Mouse (Mus musculus) activated CD4-positive, CD25-positive, alpha-beta regulatory T cell, adult 4 months (primary cell): ENCODE measurements around the gene Atxn1l. TPM values are rescaled to one million over a fixed set of nuclear protein-coding genes. Genes with fewer than 3 reads are reported as not detected.

Experiments used
- ATAC-seq: one replicate; pipeline ENCODE4 v1.8.0; 2017
- polyA plus RNA-seq, 2 experiments: library from polyadenylated mRNA; unstranded; fragments of 100-300 nt; shearing (Covaris generic); gene quantifications; one replicate each; pipeline ENCODE4 v1.2.1; 2017

Gene Atxn1l
- polyA plus RNA-seq, 2 experiments from 2014 or later = 2.2 to 2.8 TPM

DNA sequence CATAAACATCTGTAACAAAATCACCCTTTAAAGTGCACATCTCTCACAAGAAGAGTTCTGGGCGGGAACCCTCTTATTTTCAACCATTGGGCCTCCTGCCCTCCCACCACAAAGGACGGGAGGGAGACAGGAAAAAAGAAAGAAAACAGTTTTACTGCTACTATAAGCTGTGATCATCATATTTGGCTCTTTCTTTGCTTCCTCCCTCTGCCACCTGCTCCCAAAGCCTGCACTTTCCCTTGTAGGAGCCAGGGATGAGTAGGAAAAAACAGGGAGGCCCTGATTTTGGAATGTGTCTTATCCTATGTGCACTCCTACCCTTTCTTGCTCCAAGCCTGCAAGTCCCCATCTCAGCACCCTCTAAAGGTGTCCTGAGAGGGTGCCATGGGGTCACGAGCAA is 6.5 kb downstream of the Atxn1l start:
- ATAC-seq = no peak

DNA sequence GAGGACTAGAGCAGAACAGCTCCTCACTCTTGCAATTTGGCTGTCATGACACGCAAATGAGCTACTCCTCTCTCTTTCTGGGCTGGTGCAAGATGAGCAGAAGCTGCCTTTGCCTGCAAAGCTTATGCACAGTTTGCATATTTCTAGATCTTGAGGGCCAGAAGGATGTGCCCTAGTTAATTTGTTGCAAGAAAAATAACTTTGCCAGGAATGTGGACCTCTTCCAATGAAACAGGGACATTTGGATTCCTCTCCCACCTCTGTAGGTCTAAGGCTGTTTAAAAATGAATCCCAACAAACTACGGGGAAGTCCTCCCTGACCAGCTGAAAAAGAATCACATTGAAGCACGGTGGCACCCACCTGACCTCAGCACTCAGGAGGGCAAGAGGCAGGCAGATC is 12.4 kb downstream of the Atxn1l start:
- ATAC-seq = no peak

DNA sequence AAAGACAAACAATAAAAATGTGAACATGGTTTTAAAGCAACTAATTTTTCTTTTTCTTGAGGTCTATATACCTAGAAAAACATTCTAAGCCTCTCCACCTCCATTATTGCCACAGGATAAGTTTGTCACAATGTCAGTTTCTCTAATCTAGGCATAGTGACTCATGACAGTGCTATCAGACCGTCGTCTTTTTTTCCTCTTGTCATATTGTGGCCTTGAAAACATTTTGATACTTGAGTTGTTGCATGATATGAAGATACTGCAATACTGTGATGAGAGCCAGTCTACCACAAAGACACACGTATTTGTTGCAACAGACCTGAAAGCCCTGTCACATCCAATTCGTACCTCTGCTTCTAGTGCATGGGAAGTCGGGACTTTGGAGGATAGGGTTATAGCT is 22.6 kb downstream of the Atxn1l start:
- ATAC-seq = no peak

DNA sequence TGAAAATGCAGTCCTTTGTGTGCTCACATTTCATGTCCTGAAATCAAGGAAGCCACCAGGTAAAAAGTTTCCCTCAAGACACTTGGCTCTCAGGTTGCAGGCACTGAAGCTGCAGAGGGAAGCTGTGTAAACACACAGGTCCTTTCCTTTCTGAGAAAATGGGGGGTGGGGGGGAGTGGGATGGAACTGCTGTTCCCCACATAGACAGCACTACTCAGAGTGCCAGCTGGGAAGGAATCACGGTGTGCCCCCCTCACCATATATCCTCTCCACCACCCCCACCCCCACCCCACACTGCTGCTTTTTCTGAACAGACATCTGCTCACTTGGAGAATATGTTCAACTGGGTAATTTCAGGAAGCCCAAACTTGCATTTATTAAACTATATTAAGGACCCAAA is 25.0 kb downstream of the Atxn1l start:
- no peak for ATAC-seq

DNA sequence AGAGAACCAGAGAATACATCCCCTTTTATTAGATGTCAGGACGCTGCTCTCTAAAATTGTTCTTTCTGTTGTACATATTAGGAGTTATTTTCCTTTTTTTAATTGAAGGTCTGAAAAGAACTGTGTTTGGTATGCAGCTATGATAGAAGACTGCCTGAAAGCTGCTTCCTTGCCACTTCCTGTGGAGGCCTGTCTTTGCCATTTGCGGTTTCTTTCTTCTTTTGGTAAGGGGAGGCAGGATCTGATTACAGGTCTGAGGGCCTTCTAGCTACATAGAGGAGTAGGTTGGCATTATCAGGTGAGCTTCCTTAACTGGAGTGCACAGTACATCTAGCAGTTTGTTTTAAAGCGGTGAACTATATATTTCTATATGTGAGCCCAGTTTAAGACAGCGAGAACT is 29.6 kb downstream of the Atxn1l start:
- ATAC-seq = peak; percentile 54

DNA sequence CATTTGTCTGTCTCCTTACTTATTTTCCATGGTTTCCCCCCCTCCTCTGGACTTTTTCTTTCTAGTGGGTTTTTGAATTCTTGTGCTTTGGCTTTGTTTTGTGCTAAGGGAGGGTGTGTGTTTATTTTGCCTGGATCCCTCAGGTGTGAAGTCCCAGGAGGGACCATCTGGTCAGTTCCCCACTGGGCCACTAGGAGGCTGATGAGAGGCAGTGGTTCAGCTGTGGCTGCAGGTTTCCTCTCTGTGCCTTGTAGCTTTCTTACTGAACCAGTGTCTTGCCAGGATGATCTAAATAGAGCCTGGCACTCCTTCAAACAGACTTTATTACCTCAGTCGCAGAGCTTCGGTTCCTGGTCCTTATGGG is 30.7 kb downstream of the Atxn1l start:
- ATAC-seq = peak; percentile 47

DNA sequence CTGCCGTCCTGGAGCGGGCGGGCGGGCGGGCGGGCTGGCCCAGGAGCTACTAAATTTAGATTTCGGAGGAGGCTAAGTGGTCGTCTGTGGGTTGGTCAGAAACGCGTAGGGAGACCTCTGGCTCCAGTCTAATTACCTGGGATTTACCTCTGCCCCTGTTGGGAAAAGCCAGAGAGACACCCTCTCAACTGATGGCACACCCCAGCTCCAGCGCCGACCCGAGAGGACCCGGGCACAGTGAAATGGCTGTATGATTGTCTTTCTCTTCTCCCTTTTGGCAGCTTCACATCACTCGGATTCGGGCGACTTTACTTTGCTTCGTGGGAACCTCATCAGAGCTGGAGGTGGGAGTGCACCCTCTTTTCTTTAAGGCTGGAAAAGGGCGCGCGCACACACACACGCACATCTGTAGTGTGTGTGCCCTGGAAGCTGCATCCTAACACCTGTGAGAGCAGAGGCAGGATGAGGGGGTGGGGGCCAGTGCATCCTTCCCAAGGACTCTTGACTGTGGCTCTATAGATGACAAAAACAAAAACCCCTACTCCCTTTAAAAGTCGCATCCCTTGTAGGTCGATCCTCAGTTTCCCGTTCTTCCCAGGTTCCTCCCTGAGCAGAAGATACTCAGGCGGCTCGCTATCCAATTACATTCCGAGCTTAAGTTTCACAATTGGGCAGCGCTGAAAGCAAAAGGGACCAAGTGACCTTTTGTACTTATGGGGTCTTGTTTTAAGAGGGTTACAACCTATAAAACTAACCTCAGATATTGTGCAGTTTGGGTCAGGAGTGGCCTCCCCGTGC is 31.3 kb downstream of the Atxn1l start:
- no peak for ATAC-seq

DNA sequence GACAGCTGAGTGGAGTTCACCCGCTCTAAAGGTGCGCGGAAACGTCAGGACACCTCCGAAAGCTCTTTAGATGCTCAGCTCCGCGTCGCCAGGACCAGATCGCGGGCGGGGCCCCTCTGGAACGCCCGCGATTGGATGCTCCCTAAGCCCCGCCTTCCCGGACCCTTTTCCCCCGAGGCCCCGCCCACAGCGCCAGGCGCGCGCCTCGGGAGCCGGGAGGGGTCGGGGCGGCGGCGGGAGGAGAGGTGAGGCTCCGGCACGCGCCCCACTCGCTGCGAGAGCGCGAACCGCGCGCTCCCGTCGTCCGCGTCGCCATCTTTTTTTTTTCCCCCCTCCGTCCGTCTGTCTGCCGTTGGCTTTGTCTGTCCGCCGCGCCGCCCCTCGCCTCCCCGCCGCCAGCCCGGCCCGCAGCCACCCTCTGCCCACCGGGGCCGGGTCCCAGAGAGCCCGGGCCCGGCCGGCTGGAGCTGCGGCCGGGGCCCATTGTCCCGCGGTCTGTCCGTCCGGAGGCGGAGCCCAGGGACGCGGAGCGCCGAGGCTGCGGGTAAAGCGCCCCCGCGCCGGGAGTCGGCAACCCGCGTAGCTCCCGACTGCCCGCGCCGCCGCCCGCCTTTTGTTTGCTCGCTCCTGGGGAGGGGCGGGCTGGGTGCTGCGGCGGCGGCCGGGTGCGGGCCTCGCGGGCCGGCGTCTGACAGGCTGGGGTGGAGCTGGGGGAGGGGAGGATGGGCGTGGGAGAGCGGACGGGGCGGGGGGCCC is 32.0 kb downstream of the Atxn1l start, which contains the start of gene Zfp821:
Zfp821 (plus strand) TSS at position 227 of the 756 bp plus-strand sequence.
- peak; percentile 81 for ATAC-seq

DNA sequence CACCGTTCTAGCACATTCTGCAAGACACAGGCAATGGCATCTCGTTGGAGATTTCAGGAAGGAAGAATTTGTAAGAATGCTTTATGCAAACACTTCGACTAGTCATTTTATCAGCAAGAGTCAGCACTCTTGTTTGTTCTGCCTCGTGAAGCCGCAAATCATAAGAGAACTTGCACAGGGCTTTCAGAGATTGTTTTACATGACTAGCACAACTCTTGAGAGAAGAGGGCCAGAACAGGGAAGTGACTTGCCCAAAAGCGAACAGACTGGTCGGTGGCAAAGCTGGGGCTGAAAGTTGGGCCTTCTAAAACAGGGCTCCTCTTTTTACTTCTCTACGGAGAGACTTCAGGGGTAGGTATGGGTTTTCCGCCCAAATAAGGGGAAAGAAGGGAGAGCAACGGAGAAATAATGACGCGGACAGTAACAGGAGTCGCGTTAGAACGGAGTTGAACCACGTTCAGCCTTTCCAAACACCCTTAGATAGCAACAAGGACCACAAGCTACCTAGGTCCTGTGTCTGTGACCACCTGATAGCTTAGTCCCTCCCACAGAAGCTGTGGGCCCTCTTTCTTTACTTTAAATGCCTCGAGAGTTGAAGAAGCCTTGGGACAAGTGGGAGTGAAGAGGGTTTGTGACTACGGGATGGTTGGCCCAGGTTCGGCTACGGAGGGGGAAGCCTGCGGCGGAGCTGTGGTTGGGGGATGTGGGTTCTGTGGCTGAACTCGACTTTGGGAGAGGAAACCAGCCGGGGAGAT is 32.8 kb downstream of the Atxn1l start:
- no peak for ATAC-seq

DNA sequence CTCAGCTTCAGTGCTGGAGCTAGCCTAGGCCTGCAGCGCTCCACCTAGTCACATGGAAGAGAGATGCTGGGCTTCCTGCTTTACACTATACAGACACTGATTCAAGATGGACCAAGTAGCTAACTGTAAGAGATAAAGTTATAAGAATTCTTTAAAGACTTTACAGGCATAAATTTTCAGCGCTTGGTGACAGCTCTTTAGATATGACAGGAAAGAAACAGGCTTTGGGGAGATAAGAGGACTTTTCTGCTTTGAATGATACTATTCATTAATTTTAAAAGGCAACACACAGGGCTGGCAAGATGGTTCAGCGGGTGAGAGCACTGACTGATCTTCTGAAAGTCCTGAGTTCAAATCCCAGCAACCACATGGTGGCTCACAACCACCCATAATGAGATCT is 39.1 kb downstream of the Atxn1l start:
- no peak for ATAC-seq

DNA sequence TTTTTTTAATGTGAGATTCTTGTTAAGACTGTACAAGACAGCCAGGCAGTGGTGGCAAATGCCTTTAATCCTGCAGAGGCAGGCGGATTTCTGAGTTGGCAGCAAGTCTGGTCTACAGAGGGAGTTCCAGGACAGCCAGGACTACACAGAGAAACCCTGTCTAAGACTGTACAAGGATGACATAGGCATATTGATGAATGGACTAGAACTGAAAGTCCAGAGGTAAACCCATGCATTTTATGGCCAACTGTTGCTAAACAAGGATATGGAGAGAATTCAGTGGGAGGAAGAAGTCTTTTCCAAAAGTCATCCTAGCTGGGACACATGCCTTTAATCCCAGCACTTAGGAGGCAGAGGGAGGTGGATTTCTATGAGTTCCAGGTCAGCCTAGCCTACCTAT is 39.8 kb downstream of the Atxn1l start:
- no peak for ATAC-seq

DNA sequence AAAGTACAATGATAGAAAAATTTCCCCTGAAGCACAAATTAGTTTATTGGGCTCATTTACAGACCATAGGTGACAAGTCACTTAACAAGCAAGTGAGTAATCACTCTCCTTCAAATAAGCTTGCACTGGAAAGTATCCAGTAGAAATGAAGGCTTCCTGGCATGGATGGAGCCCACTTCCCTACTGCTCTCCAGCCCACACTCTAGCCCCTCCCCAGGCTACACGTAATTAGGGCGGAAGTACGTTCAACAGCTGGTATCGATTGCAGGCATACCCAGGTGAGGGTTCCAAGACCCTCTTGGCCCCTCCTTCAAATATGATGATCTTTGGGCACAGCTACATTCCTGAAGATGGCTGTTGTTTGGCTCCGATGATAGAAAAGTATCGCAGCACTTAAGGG is 43.4 kb downstream of the Atxn1l start:
- ATAC-seq = no peak

DNA sequence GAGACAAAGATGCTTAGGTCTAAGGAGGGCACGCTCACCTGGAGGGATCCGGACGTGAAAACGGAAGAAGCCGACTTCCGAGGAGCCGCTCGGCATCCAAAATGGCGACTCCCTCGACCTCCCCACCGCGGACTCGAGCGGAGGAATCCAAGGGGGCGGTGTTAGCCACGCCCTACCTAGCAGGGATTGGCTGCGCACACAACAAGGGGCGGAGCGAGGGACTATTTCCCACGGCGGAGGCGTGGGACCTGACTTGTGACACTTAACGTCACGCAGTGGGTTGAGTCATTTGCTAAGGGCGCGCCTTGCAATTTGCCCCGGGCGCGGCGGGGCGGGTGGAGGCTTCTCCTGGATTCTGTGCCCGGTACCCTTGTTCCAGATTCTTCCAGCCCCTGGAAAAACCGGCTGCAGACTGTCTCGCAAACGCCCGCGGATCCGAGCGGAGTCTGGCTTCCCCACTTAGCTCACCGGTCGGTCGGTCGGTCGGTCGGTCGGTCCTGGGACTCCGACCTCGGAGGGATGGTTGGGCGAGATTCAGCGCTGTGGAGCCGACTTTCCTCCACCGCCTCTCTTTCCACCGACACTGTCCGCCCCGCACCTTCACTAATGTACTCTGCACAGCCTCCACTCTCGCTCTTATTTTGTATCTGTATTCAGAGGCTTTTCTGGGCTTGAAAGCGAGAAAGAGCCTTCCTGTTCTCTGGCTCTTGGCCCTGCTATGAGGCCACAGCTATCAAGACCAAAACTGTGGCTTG is 44.2 kb downstream of the Atxn1l start, which contains the start of gene Ist1:
Ist1 (minus strand) TSS at position 115 of the 755 bp plus-strand sequence.
- ATAC-seq = peak; percentile 94

DNA sequence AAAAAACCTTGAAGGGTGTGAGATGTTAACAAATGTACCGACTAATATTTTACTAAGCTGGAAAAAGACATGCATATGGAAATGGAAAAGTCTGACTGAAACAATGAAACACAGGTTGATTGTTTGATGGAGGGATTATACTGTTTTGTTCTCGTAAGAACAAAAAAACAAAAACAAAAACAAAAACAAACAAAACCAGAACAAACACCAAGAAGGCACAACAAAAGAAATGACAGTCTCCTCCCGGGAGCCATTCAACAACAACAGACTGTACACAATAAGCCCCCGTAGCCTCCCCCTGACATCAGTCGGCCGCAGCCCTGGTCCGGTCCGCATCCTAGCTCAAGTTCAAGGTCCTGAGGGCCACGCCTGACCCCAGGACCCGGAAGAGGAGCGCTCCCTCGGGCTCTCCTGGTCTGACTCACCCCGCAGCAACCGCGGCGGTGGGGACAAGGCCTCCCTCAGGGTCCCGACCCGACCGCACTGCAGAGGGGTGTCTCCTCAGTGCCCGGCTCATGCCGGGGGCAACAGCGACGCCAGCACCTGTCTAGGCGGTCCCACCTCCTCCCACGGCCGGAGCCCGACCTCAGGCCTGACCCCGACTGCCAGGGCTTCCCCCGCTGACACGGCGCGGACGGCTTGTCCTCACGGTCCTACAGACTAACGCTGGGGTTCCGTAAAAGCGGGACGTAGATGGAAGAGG is 44.9 kb downstream of the Atxn1l start:
- peak; percentile 20 for ATAC-seq

DNA sequence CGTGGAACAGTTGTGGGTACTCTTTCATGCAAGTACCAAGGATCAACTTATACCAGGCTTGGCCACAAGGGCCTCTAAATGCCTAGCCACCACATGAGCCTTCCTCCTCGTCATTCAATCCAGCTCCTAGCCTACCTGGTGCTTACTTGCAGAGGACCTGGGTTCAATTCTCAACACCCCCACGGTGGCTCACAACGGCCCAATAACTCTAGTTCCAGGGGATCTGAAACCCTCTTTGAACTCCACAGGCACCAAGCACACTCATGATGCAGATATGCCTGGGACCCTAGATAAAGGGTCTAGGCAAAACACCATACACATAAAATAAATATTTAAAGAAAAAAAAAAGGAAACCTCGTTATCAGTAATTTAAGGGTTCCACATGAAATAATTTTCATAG is 45.8 kb downstream of the Atxn1l start:
- peak; percentile 9 for ATAC-seq

DNA sequence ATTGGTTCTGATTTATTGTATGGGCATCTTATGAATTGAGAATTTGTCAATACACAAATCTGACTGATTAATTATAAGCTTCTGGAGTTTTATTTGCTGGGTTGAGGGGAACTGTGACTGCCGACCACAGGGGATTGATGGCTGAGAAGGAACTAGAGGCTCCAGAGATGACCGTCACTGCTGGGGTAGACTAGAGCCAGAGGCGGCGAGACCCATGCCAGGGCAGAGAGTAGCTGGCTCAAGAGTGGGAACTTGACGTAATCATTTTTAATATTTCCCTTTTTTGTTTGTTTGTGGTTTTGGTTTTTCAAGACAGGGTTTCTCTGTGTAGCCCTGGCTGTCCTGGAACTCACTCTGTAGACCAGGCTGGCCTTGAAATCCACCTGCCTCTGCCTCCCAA is 50.3 kb downstream of the Atxn1l start:
- no peak for ATAC-seq

DNA sequence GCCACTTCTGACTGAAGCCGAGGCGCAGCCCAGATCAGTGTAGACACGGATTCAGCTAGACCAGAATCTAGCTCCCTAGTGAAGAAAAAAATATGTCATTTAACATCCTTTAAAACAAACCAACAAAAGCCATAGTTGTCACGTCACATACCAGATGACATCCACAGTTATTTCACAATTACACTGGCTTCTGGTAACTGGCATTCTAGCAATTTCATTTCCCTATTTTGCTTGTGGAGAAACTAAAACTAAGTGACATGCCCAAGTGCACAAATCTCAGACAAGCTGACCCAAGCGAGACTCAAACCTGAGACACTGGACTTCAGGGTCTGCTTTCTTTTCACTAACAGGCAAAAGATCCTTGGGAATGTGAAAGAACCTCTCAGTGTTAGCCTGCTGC is 55.4 kb downstream of the Atxn1l start:
- ATAC-seq = no peak

DNA sequence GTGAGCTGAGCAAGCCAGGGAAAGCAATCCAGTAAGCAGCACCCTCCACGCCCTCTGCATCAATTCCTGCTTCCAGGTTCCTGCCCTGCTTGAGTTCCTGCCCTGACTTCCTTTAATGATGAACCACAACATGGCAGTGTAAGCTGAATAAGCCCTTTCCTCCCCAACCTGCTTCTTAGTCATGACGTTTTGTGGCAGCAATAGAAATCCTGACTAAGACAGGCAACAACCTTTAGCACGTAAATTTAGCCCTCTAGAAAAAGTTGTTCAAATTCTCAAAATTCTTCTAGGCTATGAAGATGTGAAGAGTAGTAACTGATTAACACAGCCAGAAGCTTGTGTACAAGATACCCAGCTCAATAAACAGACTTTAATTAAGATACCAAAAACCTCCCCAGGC is 56.0 kb downstream of the Atxn1l start:
- no peak for ATAC-seq
